Mouse (Mus musculus) liver, embryonic 16.5 days (tissue): ENCODE measurements at regions not wholly inside any gene's neighbourhood (a gene's known extent, or its start where the extent isn't known, plus 50 kb on each side); places are given as distances from the start of the nearest gene placed in this dataset.

Source experiments
- ATAC-seq: fragments of 200-750 bp; cut with Nextera tagmentation; 2 replicates; pipeline ENCODE4 v1.8.0; 2017; ENCODE audit warnings: low read depth, mild to moderate bottlenecking, moderate number of reproducible peaks, moderate library complexity
- H3K27ac ChIP-seq: fragments of 300-500 bp; sonication (generic); 2 replicates; pipeline ENCODE4 v1.5.1; 2014; ENCODE audit warnings: mild to moderate bottlenecking, low read length
- H3K27me3 ChIP-seq: fragments of 300-500 bp; sonication (generic); 2 replicates; pipeline ENCODE4 v1.6.1; 2014; ENCODE audit warnings: low read depth, low read length, mixed read lengths; ENCODE audit not compliant: control insufficient read depth, insufficient read depth
- H3K36me3 ChIP-seq: fragments of 300-500 bp; sonication (generic); 2 replicates; pipeline ENCODE4 v1.6.1; 2014; ENCODE audit warnings: mild to moderate bottlenecking; ENCODE audit not compliant: control insufficient read depth, insufficient read depth
- H3K4me1 ChIP-seq: fragments of 300-500 bp; sonication (generic); 2 replicates; pipeline ENCODE4 v1.6.1; 2014; ENCODE audit warnings: low read depth, low read length, mixed read lengths; ENCODE audit not compliant: control insufficient read depth
- H3K4me2 ChIP-seq: fragments of 300-500 bp; sonication (generic); 2 replicates; pipeline ENCODE4 v1.6.1; 2014; ENCODE audit warnings: low read depth, low read length, mixed read lengths
- H3K4me3 ChIP-seq: fragments of 300-500 bp; sonication (generic); 2 replicates; pipeline ENCODE4 v1.5.1; 2014; ENCODE audit warnings: low read depth, mild to moderate bottlenecking, low read length
- H3K9ac ChIP-seq: fragments of 300-500 bp; sonication (generic); 2 replicates; pipeline ENCODE4 v1.6.1; 2014; ENCODE audit warnings: low read depth, low read length
- H3K9me3 ChIP-seq: fragments of 300-500 bp; sonication (generic); replicated peaks from 2 replicates; pipeline ENCODE4 v1.6.1; 2016; ENCODE audit warnings: low read length; ENCODE audit not compliant: control insufficient read depth
- WGBS: fragments of 180-500 bp; shearing (Covaris S2); extraction: QIAGEN DNeasy Blood & Tissue Kit; methylation state at CpG from one replicate; pipeline ENCODE4 v1.1.7; 2014; ENCODE audit not compliant: insufficient replicate concordance; 5-methylcytosine and 5-hydroxymethylcytosine counted together

- no peak for ATAC-seq
- no peak overlapping the region for H3K4me2 ChIP-seq
Measured at GRCm38 (mm10) chr11:45656260-45656659, 195.6 kb upstream of the Clint1 start.

DNA sequence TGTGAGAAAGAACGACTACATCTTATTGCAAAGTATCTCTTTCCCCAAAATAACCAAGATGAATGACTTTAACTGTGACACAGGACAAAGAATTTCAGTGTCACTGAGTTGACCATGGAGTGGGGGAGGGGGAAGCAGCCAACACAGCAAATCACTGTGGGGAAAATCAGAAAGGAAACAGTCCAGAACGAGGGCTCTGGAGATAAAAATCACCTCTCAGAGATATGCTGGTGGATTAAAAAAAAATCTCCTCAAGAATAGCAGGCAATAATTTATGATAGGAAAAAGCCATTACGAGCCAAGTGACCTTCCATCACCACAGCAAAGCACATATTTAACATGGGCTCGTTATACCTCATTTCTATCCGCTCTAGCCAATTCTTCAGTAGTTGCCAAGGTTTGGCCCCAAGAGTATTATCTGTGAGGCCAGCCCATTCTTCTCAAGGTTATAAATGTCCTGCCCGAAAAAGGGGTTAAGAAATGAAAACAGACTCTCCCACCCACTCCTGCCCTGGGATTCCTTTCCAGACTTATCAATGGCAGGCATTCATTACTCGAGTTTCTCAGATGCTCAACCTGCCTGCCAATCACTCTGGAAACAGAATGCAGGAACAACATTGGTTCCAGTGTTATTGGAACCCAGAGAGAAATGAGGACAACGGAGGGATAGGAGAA is 181.6 kb upstream of the Clint1 start:
- no peak for ATAC-seq
- Histone ChIP-seq H3K4me1 (no peaks in the 10 kb centered on the region), H3K27ac (no peak overlapping the region), H3K27me3 (no peaks in the 10 kb centered on the region), H3K4me3 (no peak overlapping the region), H3K4me2 (no peak overlapping the region), H3K9me3 (no peaks in the 10 kb centered on the region), H3K9ac (no peak overlapping the region), H3K36me3 (no peaks in the 10 kb centered on the region)
- 46% methylated on average over 8 of the region's 8 CpGs for WGBS

More at GRCm38 (mm10) chr11:45656260-45656659, 195.6 kb upstream of the Clint1 start:
- H3K9me3 ChIP-seq, result no peaks in the 10 kb centered on the region
- no peaks in the 10 kb centered on the region for H3K27me3 ChIP-seq
- no peak overlapping the region for H3K9ac ChIP-seq
- no peaks in the 10 kb centered on the region for H3K36me3 ChIP-seq
- H3K4me3 ChIP-seq, result no peak overlapping the region
- H3K4me1 ChIP-seq, result no peaks in the 10 kb centered on the region
- 63% methylated on average over 4 of the region's 4 CpGs for WGBS
- H3K27ac ChIP-seq, result no peak overlapping the region

GRCm38 (mm10) chr11:45678666-45679292 is 173.1 kb upstream of the Clint1 start:
- Histone ChIP-seq H3K4me1 (no peaks in the 10 kb centered on the region), H3K9me3 (no peaks in the 10 kb centered on the region), H3K4me3 (no peak overlapping the region), H3K9ac (no peak overlapping the region), H3K36me3 (no peaks in the 10 kb centered on the region), H3K27me3 (no peaks in the 10 kb centered on the region), H3K4me2 (no peak overlapping the region), H3K27ac (no peak overlapping the region)
- WGBS, result 44% methylated on average over 11 of the region's 11 CpGs
- no peak for ATAC-seq

- H3K9me3 ChIP-seq, result no peaks in the 10 kb centered on the region
- no peaks in the 10 kb centered on the region for H3K36me3 ChIP-seq
- no peaks in the 10 kb centered on the region for H3K27me3 ChIP-seq
- no peak overlapping the region for H3K27ac ChIP-seq
- ATAC-seq, result no peak
- H3K4me3 ChIP-seq, result no peak overlapping the region
- H3K4me1 ChIP-seq, result no peaks in the 10 kb centered on the region
- 58% methylated on average over 9 of the region's 9 CpGs for WGBS
- H3K9ac ChIP-seq, result no peak overlapping the region
- H3K4me2 ChIP-seq, result no peak overlapping the region
Measured at GRCm38 (mm10) chr11:45679293-45679673, 172.6 kb upstream of the Clint1 start.

DNA sequence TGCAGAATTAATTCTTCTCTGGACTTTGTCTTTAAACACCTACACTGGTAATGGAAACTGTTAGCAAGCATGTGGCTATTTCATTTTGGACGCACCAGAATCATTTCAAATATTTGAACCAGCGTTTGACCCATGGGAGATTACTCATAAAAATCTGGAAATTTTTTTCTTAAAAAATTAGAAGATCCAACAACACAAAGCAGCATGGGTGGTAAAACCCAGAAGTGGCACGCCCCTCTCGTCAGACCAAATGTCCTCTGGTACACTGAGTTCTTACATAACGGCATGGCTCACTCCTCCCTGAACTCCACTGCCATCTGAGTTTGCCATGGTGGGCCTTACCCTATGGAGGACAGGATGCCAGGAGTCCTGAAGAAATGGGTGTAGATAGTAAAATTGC is 166.3 kb upstream of the Clint1 start:
- H3K4me3 ChIP-seq, result no peak overlapping the region
- no peaks in the 10 kb centered on the region for H3K9me3 ChIP-seq
- H3K27me3 ChIP-seq, result no peaks in the 10 kb centered on the region
- H3K36me3 ChIP-seq, result no peaks in the 10 kb centered on the region
- no peaks in the 10 kb centered on the region for H3K4me1 ChIP-seq
- no peak for ATAC-seq
- 65% methylated on average over 5 of the region's 5 CpGs for WGBS
- H3K27ac ChIP-seq, result no peak overlapping the region
- no peak overlapping the region for H3K9ac ChIP-seq
- no peak overlapping the region for H3K4me2 ChIP-seq

DNA sequence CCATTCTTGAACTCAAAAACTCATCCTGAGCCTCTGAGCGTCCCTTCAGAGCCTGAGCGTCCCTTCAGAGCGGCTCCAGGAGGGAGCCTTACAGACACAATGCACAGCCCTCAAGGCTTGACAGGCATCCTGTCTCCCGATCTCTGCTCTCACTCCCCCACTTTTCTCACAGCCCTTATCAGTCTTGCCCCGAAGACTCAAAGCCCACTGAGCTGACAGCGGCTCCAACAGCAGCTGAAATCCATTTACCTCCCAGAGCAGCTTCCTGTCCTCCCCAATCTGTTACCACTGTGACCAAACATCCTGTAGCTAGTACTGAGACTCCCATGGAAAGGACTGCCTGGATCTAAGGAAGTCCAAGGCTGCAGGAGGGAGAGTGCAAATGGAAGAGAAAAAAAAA is 158.6 kb upstream of the Clint1 start:
- Histone ChIP-seq H3K27ac (no peak overlapping the region), H3K4me3 (no peak overlapping the region), H3K27me3 (no peaks in the 10 kb centered on the region), H3K36me3 (no peaks in the 10 kb centered on the region), H3K9me3 (no peaks in the 10 kb centered on the region), H3K4me1 (no peaks in the 10 kb centered on the region), H3K9ac (no peak overlapping the region), H3K4me2 (no peak overlapping the region)
- ATAC-seq, result no peak
- 19% methylated on average over 6 of the region's 6 CpGs for WGBS

GRCm38 (mm10) chr11:45701506-45701905 is 150.3 kb upstream of the Clint1 start:
- Histone ChIP-seq H3K27me3 (no peaks in the 10 kb centered on the region), H3K9me3 (no peaks in the 10 kb centered on the region), H3K36me3 (no peaks in the 10 kb centered on the region), H3K27ac (no peak overlapping the region), H3K4me3 (no peak overlapping the region), H3K4me2 (no peak overlapping the region), H3K9ac (no peak overlapping the region), H3K4me1 (no peaks in the 10 kb centered on the region)
- no peak for ATAC-seq
- 46% methylated on average over 3 of the region's 3 CpGs for WGBS

GRCm38 (mm10) chr11:45702916-45703315 is 148.9 kb upstream of the Clint1 start:
- H3K9me3 ChIP-seq, result no peaks in the 10 kb centered on the region
- no peak for ATAC-seq
- 49% methylated on average over 3 of the region's 3 CpGs for WGBS
- no peaks in the 10 kb centered on the region for H3K27me3 ChIP-seq
- no peaks in the 10 kb centered on the region for H3K36me3 ChIP-seq
- no peak overlapping the region for H3K4me2 ChIP-seq
- no peak overlapping the region for H3K27ac ChIP-seq
- no peaks in the 10 kb centered on the region for H3K4me1 ChIP-seq
- H3K9ac ChIP-seq, result no peak overlapping the region
- no peak overlapping the region for H3K4me3 ChIP-seq

DNA sequence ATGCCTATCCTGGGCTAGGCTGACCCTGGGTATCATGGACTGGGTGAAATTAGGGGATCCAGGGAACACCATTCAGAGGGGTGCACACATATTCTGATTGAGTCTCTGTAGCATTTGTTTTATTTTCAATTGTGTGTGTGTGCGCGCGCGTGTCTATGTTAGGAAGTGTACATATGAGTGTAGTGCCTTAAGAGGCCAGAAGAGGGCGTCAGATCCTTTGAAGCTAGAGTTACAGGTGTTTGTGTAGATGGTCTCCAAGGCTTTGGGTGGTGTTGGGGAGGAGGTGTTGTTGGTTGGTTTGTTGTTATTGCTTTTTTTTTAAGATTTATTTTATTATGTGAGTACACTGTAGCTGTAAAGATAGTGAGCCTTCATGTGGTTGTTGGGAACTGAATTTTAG is 147.4 kb upstream of the Clint1 start:
- no peaks in the 10 kb centered on the region for H3K9me3 ChIP-seq
- H3K4me2 ChIP-seq, result no peak overlapping the region
- WGBS, result 64% methylated on average over 5 of the region's 5 CpGs
- no peaks in the 10 kb centered on the region for H3K36me3 ChIP-seq
- no peak overlapping the region for H3K4me3 ChIP-seq
- no peaks in the 10 kb centered on the region for H3K27me3 ChIP-seq
- H3K27ac ChIP-seq, result no peak overlapping the region
- no peak for ATAC-seq
- H3K9ac ChIP-seq, result no peak overlapping the region
- no peaks in the 10 kb centered on the region for H3K4me1 ChIP-seq
